Mouse (Mus musculus) embryonic fibroblast, embryonic 13.5 days (primary cell): Measurements from ENCODE around the gene Cryba4.

Source experiments
- CTCF ChIP-seq: IDR thresholded peaks from 2 replicates; pipeline ENCODE4 v1.5.1; 2011; ENCODE audit warnings: mild to moderate bottlenecking, control low read depth, low read length, moderate library complexity, borderline replicate concordance; ENCODE audit not compliant: insufficient read depth
- POLR2A ChIP-seq: IDR thresholded peaks from 2 replicates; pipeline ENCODE4 v1.6.1; 2011; ENCODE audit warnings: low read depth, mild to moderate bottlenecking, control low read depth, low read length, moderate library complexity

GRCm38 (mm10) chr5:112296404-112297181 lies 44.3 kb upstream of the Cryba4 start:
- TF ChIP-seq POLR2A, result no peak
- TF ChIP-seq CTCF, result no peak
